Mouse (Mus musculus) myocyte (in vitro differentiated cells): ENCODE data around the gene Ankar.

Experiments
- CEBPB ChIP-seq: IDR thresholded peaks from 2 replicates; pipeline ENCODE4 v1.6.1; 2011; ENCODE audit warnings: mild to moderate bottlenecking, moderate library complexity; ENCODE audit not compliant: poor library complexity, insufficient read depth, severe bottlenecking
- E2F4 ChIP-seq: IDR thresholded peaks from one replicate; pipeline ENCODE4 v1.6.1; 2011; ENCODE audit warnings: mild to moderate bottlenecking, control low read depth, moderate library complexity; ENCODE audit not compliant: insufficient read depth
- MAX ChIP-seq: IDR thresholded peaks from one replicate; pipeline ENCODE4 v1.6.1; 2011; ENCODE audit warnings: low read depth, mild to moderate bottlenecking, control low read depth
- MYOD1 ChIP-seq, 3 experiments: IDR thresholded peaks; one replicate each; pipeline ENCODE4 v1.6.1; 2011; ENCODE audit warnings: control low read depth in 2 of 3, low read depth in 2 of 3, mild to moderate bottlenecking in 2 of 3, moderate library complexity in 1 of 3; ENCODE audit not compliant: insufficient read length in 2 of 3, control insufficient read depth in 1 of 3
- MYOG ChIP-seq, 3 experiments: IDR thresholded peaks; one replicate each; pipeline ENCODE4 v1.6.1; 2011; ENCODE audit warnings: control low read depth in 2 of 3, low read depth in 2 of 3, mild to moderate bottlenecking in 2 of 3; ENCODE audit not compliant: insufficient read length in 2 of 3, control insufficient read depth in 1 of 3, insufficient read depth in 1 of 3
- POLR2A ChIP-seq: IDR thresholded peaks from one replicate; pipeline ENCODE4 v1.6.1; 2011; ENCODE audit warnings: low read depth, mild to moderate bottlenecking, control low read depth, moderate library complexity; ENCODE audit not compliant: insufficient read length
- POLR2AphosphoS2 ChIP-seq: IDR thresholded peaks from one replicate; pipeline ENCODE4 v1.6.1; 2011; ENCODE audit warnings: low read depth, control low read depth; ENCODE audit not compliant: insufficient read length
- SRF ChIP-seq: IDR thresholded peaks from one replicate; pipeline ENCODE4 v1.6.1; 2011; ENCODE audit warnings: low read depth; ENCODE audit not compliant: control insufficient read depth, insufficient read length
- TCF12 ChIP-seq: IDR thresholded peaks from one replicate; pipeline ENCODE4 v1.6.1; 2011; ENCODE audit warnings: mild to moderate bottlenecking, control low read depth; ENCODE audit not compliant: poor library complexity, insufficient read depth, severe bottlenecking
- USF1 ChIP-seq: IDR thresholded peaks from one replicate; pipeline ENCODE4 v1.6.1; 2011; ENCODE audit warnings: low read depth, mild to moderate bottlenecking, control low read depth, moderate library complexity

DNA sequence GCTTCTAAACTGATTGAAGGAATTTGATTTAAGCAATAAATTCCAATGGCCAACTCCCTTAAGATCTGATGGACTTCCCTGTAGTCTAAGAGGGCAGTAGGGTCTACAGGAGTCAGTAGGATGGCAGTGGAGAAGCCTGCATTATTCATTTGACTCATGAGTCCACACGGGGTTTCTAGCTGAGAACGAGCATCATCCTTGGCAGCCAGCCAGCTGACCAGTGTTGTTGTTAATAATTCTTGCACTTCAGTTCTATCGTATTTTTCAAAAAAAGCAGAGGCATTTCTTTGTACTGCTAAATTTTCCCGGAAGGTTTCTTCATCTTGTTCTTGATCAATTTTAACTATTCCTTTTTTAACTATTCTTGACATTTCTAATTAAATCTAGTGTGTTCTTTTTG lies 1.7 kb downstream of the Ankar start:
- TF ChIP-seq POLR2A: no peak
- TF ChIP-seq MAX: no peak
- TF ChIP-seq POLR2AphosphoS2: no peak
- TF ChIP-seq TCF12: no peak
- no peak for TF ChIP-seq CEBPB
- TF ChIP-seq MYOG (IDR thresholded peaks at IDR 0.05; ENCODE audit: control insufficient read depth in 1 of 3, insufficient read depth in 1 of 3, insufficient read length in 2 of 3, low read depth in 2 of 3): no peak
- TF ChIP-seq USF1: no peak
- TF ChIP-seq MYOD1 (IDR thresholded peaks at IDR 0.05; ENCODE audit: control insufficient read depth in 1 of 3, insufficient read length in 2 of 3, low read depth in 2 of 3): no peak
- TF ChIP-seq E2F4: no peak
- no peak for TF ChIP-seq SRF
